Mouse (Mus musculus) brain, embryonic 14.5 days (tissue): ENCODE results near the gene Xylb. TPM values are rescaled to one million over a fixed set of nuclear protein-coding genes. Genes with fewer than 3 reads are reported as not detected.

Source experiments
- DNase-seq: peaks from one replicate; pipeline ENCODE4 v3.0.0-alpha.2; 2011; ENCODE audit warnings: low read depth
- CTCF ChIP-seq: fragments of 200-500 bp; IDR thresholded peaks from 2 replicates; pipeline ENCODE4 v1.5.1; 2012; ENCODE audit warnings: inconsistent platforms, mild to moderate bottlenecking, moderate library complexity, borderline replicate concordance; ENCODE audit not compliant: insufficient read depth, insufficient read length; ENCODE audit errors: extremely low read depth
- POLR2A ChIP-seq: fragments of 200-500 bp; IDR thresholded peaks from 2 replicates; pipeline ENCODE4 v1.6.1; 2012; ENCODE audit warnings: mild to moderate bottlenecking, inconsistent platforms, borderline replicate concordance; ENCODE audit not compliant: poor library complexity, insufficient read depth, insufficient read length, severe bottlenecking; ENCODE audit errors: extremely low read depth
- polyA plus RNA-seq: library from polyadenylated mRNA; depleted of rRNA; stranded (reverse); fragments of >200 nt; gene quantifications from 2 replicates; pipeline ENCODE4 v1.2.3, GENCODE M21; 2012

Xylb gene
- polyA plus RNA-seq, 1 experiment = 6.3 TPM

GRCm38 (mm10) chr9:119328488-119328887 lies 28.7 kb upstream of the Xylb start:
- no peak for TF ChIP-seq POLR2A
- no peak for TF ChIP-seq CTCF
- no peak for DNase-seq

DNA sequence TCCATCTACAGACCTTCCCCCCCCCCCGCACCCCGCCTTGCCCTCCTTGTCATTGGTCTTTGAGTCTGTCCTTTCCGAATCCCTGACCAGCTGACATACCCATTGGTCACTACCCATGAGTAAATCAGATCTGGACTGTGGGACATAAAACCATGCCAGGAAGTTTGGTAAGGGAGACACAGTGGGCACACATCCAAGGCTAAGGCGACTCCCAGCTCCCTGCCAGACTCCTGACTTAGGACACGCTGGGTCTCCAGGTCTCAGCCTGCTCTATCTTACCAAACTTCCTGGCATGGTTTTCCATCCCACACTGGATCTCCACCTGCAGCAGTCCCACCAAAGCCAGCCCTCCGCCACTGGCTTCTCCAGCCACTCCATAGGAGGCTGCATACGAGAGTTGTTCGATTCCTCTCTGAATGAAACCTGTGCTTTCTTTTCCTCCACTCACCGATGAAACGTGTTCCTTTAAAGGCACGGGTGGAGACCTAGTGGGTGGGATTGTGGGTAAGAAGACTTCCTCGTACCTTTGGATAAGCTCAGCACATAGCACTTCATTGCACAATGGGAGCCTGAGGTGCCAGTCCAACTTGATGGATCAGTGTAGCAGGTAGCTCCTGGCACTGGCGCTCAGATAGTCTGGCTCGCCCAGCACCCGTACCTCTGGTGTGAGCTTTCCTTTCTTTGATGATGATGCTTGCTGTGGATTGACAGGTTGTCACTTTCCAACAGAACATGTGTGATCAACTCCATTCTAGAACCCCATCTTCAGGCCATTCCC lies 26.8 kb upstream of the Xylb start:
- no peak for DNase-seq
- no peak for TF ChIP-seq CTCF

DNA sequence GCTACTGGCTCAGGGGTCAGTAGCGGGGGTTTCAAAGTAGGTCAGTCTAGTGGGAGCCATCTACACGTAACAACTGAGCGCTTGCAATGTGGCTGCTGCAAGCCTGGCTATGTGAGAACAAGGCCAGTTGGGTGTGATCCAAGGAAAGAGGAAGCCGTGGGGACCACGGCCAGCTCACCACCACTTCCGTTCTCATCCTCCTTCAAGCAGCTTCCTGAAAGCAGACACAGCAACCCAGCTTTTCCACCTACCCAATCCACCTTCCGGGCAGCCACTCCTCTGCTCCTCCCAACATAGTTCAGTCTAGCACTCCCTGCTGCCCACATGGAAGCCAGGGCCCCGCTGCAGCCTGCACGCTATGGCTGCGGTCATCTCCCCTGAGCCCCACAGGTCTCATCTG lies 22.9 kb upstream of the Xylb start:
- TF ChIP-seq POLR2A = no peak
- TF ChIP-seq CTCF = no peak
- no peak for DNase-seq

DNA sequence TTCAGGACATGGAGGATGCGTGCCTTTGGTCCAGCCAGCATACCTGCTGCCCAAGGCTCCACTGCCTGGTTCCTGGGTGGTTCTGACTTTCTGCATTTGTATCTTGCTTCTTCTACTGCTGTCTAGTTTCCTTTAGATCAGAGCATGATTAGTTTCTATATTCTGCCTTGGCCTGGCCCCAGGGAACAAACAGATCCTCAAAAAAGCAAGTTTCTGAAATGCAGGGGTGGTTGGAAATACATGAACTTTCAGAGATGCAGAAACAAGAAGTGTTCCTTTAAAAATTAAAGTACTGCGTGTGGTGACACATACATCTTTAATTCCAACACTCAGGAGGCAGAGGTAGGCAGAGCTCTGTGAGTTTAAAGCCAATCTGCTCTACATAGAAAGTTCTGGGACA lies 22.3 kb upstream of the Xylb start:
- no peak for DNase-seq
- TF ChIP-seq CTCF (no peak), POLR2A (no peak)

GRCm38 (mm10) chr9:119335571-119335970 lies 21.6 kb upstream of the Xylb start:
- TF ChIP-seq POLR2A (no peak), CTCF (no peak)
- no peak for DNase-seq

DNA sequence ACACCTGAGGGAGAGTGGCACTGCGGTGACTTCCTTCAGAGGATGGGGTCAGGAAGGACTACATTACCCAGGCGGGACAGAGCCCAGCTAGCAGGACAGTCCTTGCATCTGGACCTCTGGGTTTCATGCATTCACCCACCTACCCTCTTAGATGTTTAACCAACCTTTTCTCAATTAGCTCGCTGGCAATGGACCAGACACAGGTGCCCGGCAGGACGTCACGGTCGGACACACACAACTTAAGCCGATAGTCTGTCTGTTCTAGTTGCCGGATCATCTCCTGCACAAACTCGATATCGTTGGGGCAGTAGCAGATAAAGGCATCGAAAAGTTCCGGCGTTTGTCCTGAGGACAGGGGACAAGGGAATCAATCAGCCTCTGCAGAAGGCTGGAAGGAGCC lies 19.3 kb upstream of the Xylb start:
- TF ChIP-seq CTCF (no peak), POLR2A (no peak)
- DNase-seq = no peak

- no peak for TF ChIP-seq POLR2A
- TF ChIP-seq CTCF = no peak
- DNase-seq = no peak
Measured at GRCm38 (mm10) chr9:119338350-119338749, 18.8 kb upstream of the Xylb start.

DNA sequence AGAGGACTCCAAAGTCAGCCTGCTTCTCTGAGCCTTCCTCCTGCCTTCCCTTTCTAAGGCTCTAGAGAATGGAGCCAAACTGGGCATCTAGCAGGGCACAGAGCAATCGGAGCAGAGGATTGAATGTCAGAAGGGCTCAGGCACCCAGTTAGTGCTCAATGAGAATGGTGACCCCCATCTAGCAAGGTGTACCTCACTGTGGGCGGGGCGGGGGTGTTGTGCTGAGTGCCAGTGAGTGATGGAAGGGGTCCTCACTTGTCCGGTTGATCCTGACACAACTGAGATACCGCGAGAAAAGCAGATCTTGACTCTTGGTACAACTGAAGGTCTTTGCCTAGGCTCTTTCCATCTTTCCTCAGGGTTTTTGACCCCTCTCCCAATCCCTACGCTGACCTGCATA lies 18.1 kb upstream of the Xylb start:
- no peak for DNase-seq
- TF ChIP-seq CTCF (no peak), POLR2A (no peak)

DNA sequence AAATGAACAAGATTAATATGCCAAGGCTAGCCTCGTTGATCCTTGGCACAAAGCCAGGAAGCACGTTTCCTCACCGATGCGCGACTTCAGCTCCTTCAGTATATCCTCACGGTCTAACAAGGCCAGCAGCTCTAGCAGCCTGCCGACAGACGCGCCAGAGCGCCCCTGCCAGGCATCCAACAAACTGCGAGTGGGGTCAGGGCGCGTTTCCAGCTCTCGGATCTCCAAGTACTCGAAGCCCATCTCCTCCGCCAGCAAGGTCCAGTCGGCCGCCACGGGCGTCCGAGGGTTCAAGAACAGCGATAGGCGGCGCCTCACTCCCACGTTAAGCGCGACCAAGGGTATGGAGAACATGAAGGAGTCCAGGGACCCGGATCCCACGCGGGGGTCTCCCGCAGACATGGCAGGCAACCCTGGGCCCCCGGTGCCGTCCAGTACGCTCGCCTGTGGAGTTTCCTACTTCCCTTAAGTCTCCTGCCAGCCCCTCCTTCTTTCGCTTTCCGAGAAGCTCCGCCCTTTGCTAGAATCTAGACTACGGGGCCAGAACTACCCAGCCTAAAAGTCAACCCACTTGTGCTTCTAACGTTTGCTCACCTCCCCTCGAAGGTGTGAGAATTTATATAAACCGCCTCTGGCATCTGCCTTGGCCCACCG lies 17.5 kb upstream of the Xylb start, which contains the start of gene Acaa1a:
Acaa1a (plus strand) TSS at position 119 of the 654 bp plus-strand sequence.
- DNase-seq = peak; percentile 62
- no peak for TF ChIP-seq CTCF
- no peak for TF ChIP-seq POLR2A

- TF ChIP-seq POLR2A (no peak), CTCF (no peak)
- peak; percentile 3 for DNase-seq
Measured at GRCm38 (mm10) chr9:119340212-119340580, 17.0 kb upstream of the Xylb start.

DNA sequence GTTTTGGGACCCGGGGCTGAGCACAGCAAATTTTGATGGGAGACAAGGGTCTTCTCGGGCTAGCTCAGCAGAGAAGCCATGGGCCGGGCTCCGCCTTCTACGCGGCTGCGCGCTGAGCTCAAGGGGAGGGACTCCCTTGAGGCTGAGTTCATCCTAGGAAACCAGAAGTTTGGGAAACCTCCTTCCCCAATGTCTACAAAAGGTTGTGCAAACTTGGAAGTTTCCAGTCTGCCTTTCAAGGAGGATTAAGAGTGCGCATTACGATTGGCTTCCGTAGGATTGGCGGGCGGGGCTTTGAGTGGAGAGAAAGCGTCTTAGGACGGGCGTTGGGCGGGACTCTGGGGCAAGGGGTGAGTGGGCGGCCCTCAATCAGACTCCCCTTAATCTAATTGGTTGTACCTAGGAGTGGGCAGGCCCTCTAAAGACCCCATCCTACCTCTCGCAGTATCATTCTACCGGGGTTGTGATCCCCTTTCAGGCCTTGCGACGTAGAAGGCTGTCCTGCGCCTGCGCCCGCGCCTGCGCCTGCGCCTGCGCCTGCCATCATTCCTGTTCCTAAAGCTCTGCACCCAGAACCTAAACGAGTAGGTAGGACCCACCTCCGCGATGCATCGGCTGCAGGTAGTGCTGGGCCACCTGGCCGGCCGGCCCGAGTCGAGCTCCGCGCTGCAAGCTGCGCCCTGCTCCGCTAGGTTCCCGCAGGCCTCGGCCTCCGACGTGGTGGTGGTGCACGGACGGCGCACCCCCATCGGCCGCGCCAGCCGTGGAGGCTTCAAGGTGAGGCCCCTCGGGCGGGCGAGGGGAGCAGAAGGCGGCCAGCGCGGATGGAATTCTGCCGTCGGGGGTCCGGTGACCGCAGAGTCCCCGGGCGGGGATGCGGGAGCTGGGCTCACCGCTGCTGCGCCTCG lies 16.0 kb upstream of the Xylb start, which contains the start of gene Myd88:
Myd88 (minus strand) TSS at position 503 of the 908 bp plus-strand sequence.
- TF ChIP-seq POLR2A (peak; percentile 51; the same call in 1 of the 2 replicates), CTCF (no peak)
- peak; percentile 99 for DNase-seq

- no peak for TF ChIP-seq CTCF
- no peak for TF ChIP-seq POLR2A
- DNase-seq = no peak
Measured at GRCm38 (mm10) chr9:119342728-119343127, 14.5 kb upstream of the Xylb start.
